In genomic region chr11:51620084-51620483, GRCm38 (mm10) we compare ENCODE assay signal across 8 mouse cellular contexts. TPM values are rescaled to one million over a fixed set of nuclear protein-coding genes. Genes with fewer than 3 reads are reported as not detected.
DNase-seq lines count a peak whose midpoint lies in the region; ATAC-seq and TF ChIP-seq lines count a peak whose summit lies in the region.

No protein-coding gene starts in this region.

- H3K4me3 ChIP-seq in heart, embryonic 12.5 days = peak overlapping the region; percentile 82
- peak overlapping the region; percentile 99 for H3K4me3 ChIP-seq in E14TG2a.4 (replicated peaks; ENCODE audit: low read length)
- H3K4me3 ChIP-seq in forebrain, embryonic 14.5 days (ENCODE audit: low read depth, low read length) = peak overlapping the region; percentile 74
- H3K4me3 ChIP-seq in liver, embryonic 15.5 days (replicated peaks) = peak overlapping the region; percentile 79

- no peak overlapping the region for H3K27ac ChIP-seq in heart, embryonic 12.5 days (ENCODE audit: poor library complexity, severe bottlenecking)
- no peak overlapping the region for H3K27ac ChIP-seq in forebrain, embryonic 14.5 days (ENCODE audit: low read depth, low read length)
- peak overlapping the region; percentile 65; the same call in 1 of the 2 replicates for H3K27ac ChIP-seq in liver, embryonic 15.5 days (replicated peaks)

- no peak for TF ChIP-seq CTCF in E14TG2a.4 (conservative IDR thresholded peaks at IDR 0.05; ENCODE audit: low read length)

- H3K36me3 ChIP-seq in heart, embryonic 12.5 days = peaks cover 37% of the 10 kb centered on the region
- peaks cover 49% of the 10 kb centered on the region for H3K36me3 ChIP-seq in E14TG2a.4 (ENCODE audit: insufficient read depth, low read length)
- H3K36me3 ChIP-seq in forebrain, embryonic 14.5 days (ENCODE audit: control insufficient read depth, insufficient read depth, low read length) = peaks cover 41% of the 10 kb centered on the region
- H3K36me3 ChIP-seq in liver, embryonic 15.5 days (replicated peaks) = peaks cover 38% of the 10 kb centered on the region

- peaks cover 22% of the 10 kb centered on the region for H3K4me1 ChIP-seq in heart, embryonic 12.5 days (replicated peaks)
- peaks cover 78% of the 10 kb centered on the region for H3K4me1 ChIP-seq in E14TG2a.4 (replicated peaks; ENCODE audit: low read depth, low read length)
- peaks cover 13% of the 10 kb centered on the region for H3K4me1 ChIP-seq in forebrain, embryonic 14.5 days (ENCODE audit: control insufficient read depth, insufficient read depth, low read length)
- peaks cover 64% of the 10 kb centered on the region for H3K4me1 ChIP-seq in liver, embryonic 15.5 days (replicated peaks)

- ATAC-seq in heart, embryonic 12.5 days (ENCODE audit: insufficient number of reproducible peaks, low FRiP score) = no peak
- ATAC-seq in forebrain, embryonic 14.5 days = no peak
- ATAC-seq in liver, embryonic 15.5 days (ENCODE audit: insufficient read depth) = no peak

- no peaks in the 10 kb centered on the region for H3K27me3 ChIP-seq in heart, embryonic 12.5 days (replicated peaks)
- H3K27me3 ChIP-seq in E14TG2a.4 (ENCODE audit: insufficient read depth, low read length) = no peaks in the 10 kb centered on the region
- H3K27me3 ChIP-seq in forebrain, embryonic 14.5 days (replicated peaks; ENCODE audit: control insufficient read depth, insufficient read depth, low read length) = no peaks in the 10 kb centered on the region
- H3K27me3 ChIP-seq in liver, embryonic 15.5 days = no peaks in the 10 kb centered on the region

- WGBS in heart, embryonic 12.5 days = under 1% methylated on average over 11 of the region's 11 CpGs
- 1% methylated on average over 11 of the region's 11 CpGs for WGBS in forebrain, embryonic 14.5 days
- 1% methylated on average over 11 of the region's 11 CpGs for WGBS in liver, embryonic 15.5 days (ENCODE audit: insufficient replicate concordance)

- no peak for DNase-seq in heart, adult 18-20 months
- no peak for DNase-seq in forebrain, embryonic 14.5 days (ENCODE audit: low spot score)
- no peak for DNase-seq in yolk sac, embryonic 10.5 days (ENCODE audit: low spot score)
- DNase-seq in layer of hippocampus, adult 11-12 months (ENCODE audit: low spot score) = no peak
- DNase-seq in Muller cell, postnatal 12 days (ENCODE audit: inconsistent ontology term) = no peak

- H3K9ac ChIP-seq in heart, embryonic 12.5 days = peak overlapping the region; percentile 79
- peak overlapping the region; percentile 77 for H3K9ac ChIP-seq in forebrain, embryonic 14.5 days (ENCODE audit: low read length)
- peak overlapping the region; percentile 67 for H3K9ac ChIP-seq in liver, embryonic 15.5 days

- peak overlapping the region; percentile 66 for H3K4me2 ChIP-seq in heart, embryonic 12.5 days
- peak overlapping the region; percentile 64 for H3K4me2 ChIP-seq in forebrain, embryonic 14.5 days (ENCODE audit: low read length)
- peak overlapping the region; percentile 92 for H3K4me2 ChIP-seq in liver, embryonic 15.5 days

- H3K9me3 ChIP-seq in heart, embryonic 12.5 days (replicated peaks) = no peaks in the 10 kb centered on the region
- no peaks in the 10 kb centered on the region for H3K9me3 ChIP-seq in E14TG2a.4 (ENCODE audit: low read length)
- no peaks in the 10 kb centered on the region for H3K9me3 ChIP-seq in forebrain, embryonic 14.5 days (replicated peaks; ENCODE audit: control insufficient read depth, low read length)
- no peaks in the 10 kb centered on the region for H3K9me3 ChIP-seq in liver, embryonic 15.5 days (replicated peaks)

RNA-seq across cellular contexts. Expression of gene Nhp2, which starts 0.5 kb away (rescaled TPM):
- polyA plus RNA-seq in heart, embryonic 12.5 days (2016; fragmentation: Nextera tagmentation; extraction: Ambion mirVana) = 89.6 and 91.9 TPM in 2 replicates
- total RNA-seq in heart, adult 18-20 months (2021) = 10 to 100 TPM; 21.8 to 23.6 TPM
- polyA plus RNA-seq in forebrain, embryonic 14.5 days (2014; fragmentation: Nextera tagmentation; extraction: Ambion mirVana) = 114 and 150 TPM in 2 replicates
- polyA plus RNA-seq in liver, embryonic 15.5 days (2015; fragmentation: Nextera tagmentation; extraction: Ambion mirVana) = 92.3 and 95.6 TPM in 2 replicates

RNA-seq across cellular contexts. Expression of gene Hnrnpab, which starts 13.4 kb away (rescaled TPM):
- polyA plus RNA-seq in heart, embryonic 12.5 days (2016; fragmentation: Nextera tagmentation; extraction: Ambion mirVana) = 428 and 457 TPM in 2 replicates
- total RNA-seq in heart, adult 18-20 months (2021) = 100 to 1,000 TPM; 132 to 133 TPM
- polyA plus RNA-seq in forebrain, embryonic 14.5 days (2014; fragmentation: Nextera tagmentation; extraction: Ambion mirVana) = 545 and 644 TPM in 2 replicates
- 171 and 173 TPM in 2 replicates for polyA plus RNA-seq in liver, embryonic 15.5 days (2015; fragmentation: Nextera tagmentation; extraction: Ambion mirVana)

RNA-seq across cellular contexts. Expression of gene Rmnd5b, which starts 15.6 kb away (rescaled TPM):
- polyA plus RNA-seq in heart, embryonic 12.5 days (2016; fragmentation: Nextera tagmentation; extraction: Ambion mirVana) = 27.9 and 28.5 TPM in 2 replicates
- total RNA-seq in heart, adult 18-20 months (2021) = 10 to 100 TPM; 15.7 to 16.4 TPM
- 77.0 and 86.4 TPM in 2 replicates for polyA plus RNA-seq in forebrain, embryonic 14.5 days (2014; fragmentation: Nextera tagmentation; extraction: Ambion mirVana)
- polyA plus RNA-seq in liver, embryonic 15.5 days (2015; fragmentation: Nextera tagmentation; extraction: Ambion mirVana) = 20.0 and 21.1 TPM in 2 replicates

RNA-seq across cellular contexts. Expression of gene N4bp3, which starts 30.6 kb away (rescaled TPM):
- polyA plus RNA-seq in heart, embryonic 12.5 days (2016; fragmentation: Nextera tagmentation; extraction: Ambion mirVana) = 7.8 and 8.4 TPM in 2 replicates
- 10 to 100 TPM in 1 of 2 experiments, 1 to 10 TPM in 1; 9.4 to 11.4 TPM for total RNA-seq in heart, adult 18-20 months (2021)
- polyA plus RNA-seq in forebrain, embryonic 14.5 days (2014; fragmentation: Nextera tagmentation; extraction: Ambion mirVana) = 6.6 and 9.9 TPM in 2 replicates
- polyA plus RNA-seq in liver, embryonic 15.5 days (2015; fragmentation: Nextera tagmentation; extraction: Ambion mirVana) = 2.9 TPM in 2 replicates

RNA-seq across cellular contexts. Expression of gene D930048N14Rik, which starts 30.7 kb away (rescaled TPM):
- polyA plus RNA-seq in heart, embryonic 12.5 days (2016; fragmentation: Nextera tagmentation; extraction: Ambion mirVana) = 0.77 and 1.0 TPM in 2 replicates
- under 1 TPM; 0.37 to 0.54 TPM for total RNA-seq in heart, adult 18-20 months (2021)
- 0.44 and 0.61 TPM in 2 replicates for polyA plus RNA-seq in forebrain, embryonic 14.5 days (2014; fragmentation: Nextera tagmentation; extraction: Ambion mirVana)
- polyA plus RNA-seq in liver, embryonic 15.5 days (2015; fragmentation: Nextera tagmentation; extraction: Ambion mirVana) = 0.36 and 0.60 TPM in 2 replicates
